Mouse (Mus musculus): ENCODE measurements around the gene Gm14401. TPM values are rescaled to one million over a fixed set of nuclear protein-coding genes. Genes with fewer than 3 reads are reported as not detected.

Gm14401 gene
- not detected in 2 replicates for polyA plus RNA-seq (2012; rRNA removed)

DNA sequence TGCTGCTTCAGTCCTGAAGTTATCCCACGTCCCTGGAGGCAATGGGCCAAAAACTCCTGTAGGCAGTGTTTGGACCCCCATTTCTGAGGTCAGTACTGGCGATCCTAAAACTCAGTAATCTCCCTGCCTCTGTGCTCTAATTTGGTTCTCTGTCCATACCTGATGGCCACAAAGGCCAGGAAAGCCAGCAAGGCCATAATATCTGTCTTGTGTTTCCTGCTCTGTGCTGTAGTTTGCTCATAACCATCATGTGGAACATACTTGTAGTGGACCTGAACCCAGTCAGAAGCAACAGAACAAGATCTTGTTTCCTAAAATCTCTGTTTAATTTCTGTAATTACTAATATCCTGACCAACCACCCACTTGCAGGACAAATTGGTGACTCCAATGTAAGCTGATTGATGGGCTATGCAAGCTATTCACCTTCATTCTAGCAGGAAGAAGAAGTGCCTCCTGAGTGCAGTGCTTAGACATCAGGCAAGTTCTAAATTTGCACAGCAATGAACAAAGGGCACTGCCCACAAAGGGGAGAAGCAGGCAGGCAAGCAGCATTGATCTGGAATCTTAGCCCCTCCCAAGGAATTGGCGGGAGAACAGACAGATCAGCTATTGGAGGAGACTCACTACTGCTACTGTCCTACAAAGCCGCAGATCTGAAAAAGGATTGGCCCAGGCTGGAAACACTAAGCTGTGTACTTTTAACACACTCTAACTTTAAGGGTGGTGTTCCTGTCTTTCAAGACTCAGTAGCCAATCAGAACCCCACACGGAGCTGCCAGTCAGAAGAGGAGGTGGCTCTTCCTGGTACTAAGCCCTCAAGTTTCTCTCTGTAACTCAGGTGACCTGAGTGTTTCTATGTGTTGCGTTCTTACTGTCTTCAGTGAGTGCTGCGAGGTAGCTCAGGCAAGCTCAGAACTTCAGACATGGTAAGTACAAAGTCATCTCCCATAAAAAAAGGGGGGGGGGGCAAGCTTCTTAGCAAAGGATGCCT, at the start of gene Gm14401:
Gene Gm14401, plus strand, starts transcription at position 889 of the 992 bp plus-strand sequence.

Other genes starting within 250 kb of the Gm14401 start
- gene Gm14408, start 243.2 kb upstream of the Gm14401 start, polyA plus RNA-seq (2012; rRNA removed), result not detected in 2 replicates
- 0.40 and 0.71 TPM in 2 replicates for gene Gm14296, start 146.5 kb upstream of the Gm14401 start, polyA plus RNA-seq (2012; rRNA removed)
- 0.23 TPM in 1 of 2 replicates, not detected in the other for gene Gm14419, start 73.4 kb upstream of the Gm14401 start, polyA plus RNA-seq (2012; rRNA removed)
- 1.4 and 1.8 TPM in 2 replicates for gene Gm14410, start 132.1 kb downstream of the Gm14401 start, polyA plus RNA-seq (2012; rRNA removed)
- not detected in 2 replicates for gene Gm14409, start 192.7 kb downstream of the Gm14401 start, polyA plus RNA-seq (2012; rRNA removed)
- gene Gm14412, start 250.0 kb downstream of the Gm14401 start, polyA plus RNA-seq (2012; rRNA removed), result not detected in 2 replicates